Mouse (Mus musculus) liver, embryonic 16.5 days (tissue): ENCODE results near the gene Plekhg1. TPM values are rescaled to one million over a fixed set of nuclear protein-coding genes. Genes with fewer than 3 reads are reported as not detected.

Experiments
- ATAC-seq: fragments of 200-750 bp; cut with Nextera tagmentation; 2 replicates; pipeline ENCODE4 v1.8.0; 2017; ENCODE audit warnings: low read depth, mild to moderate bottlenecking, moderate number of reproducible peaks, moderate library complexity
- H3K27ac ChIP-seq: fragments of 300-500 bp; sonication (generic); 2 replicates; pipeline ENCODE4 v1.5.1; 2014; ENCODE audit warnings: mild to moderate bottlenecking, low read length
- H3K27me3 ChIP-seq: fragments of 300-500 bp; sonication (generic); 2 replicates; pipeline ENCODE4 v1.6.1; 2014; ENCODE audit warnings: low read depth, low read length, mixed read lengths; ENCODE audit not compliant: control insufficient read depth, insufficient read depth
- H3K36me3 ChIP-seq: fragments of 300-500 bp; sonication (generic); 2 replicates; pipeline ENCODE4 v1.6.1; 2014; ENCODE audit warnings: mild to moderate bottlenecking; ENCODE audit not compliant: control insufficient read depth, insufficient read depth
- H3K4me1 ChIP-seq: fragments of 300-500 bp; sonication (generic); 2 replicates; pipeline ENCODE4 v1.6.1; 2014; ENCODE audit warnings: low read depth, low read length, mixed read lengths; ENCODE audit not compliant: control insufficient read depth
- H3K4me2 ChIP-seq: fragments of 300-500 bp; sonication (generic); 2 replicates; pipeline ENCODE4 v1.6.1; 2014; ENCODE audit warnings: low read depth, low read length, mixed read lengths
- H3K4me3 ChIP-seq: fragments of 300-500 bp; sonication (generic); 2 replicates; pipeline ENCODE4 v1.5.1; 2014; ENCODE audit warnings: low read depth, mild to moderate bottlenecking, low read length
- H3K9ac ChIP-seq: fragments of 300-500 bp; sonication (generic); 2 replicates; pipeline ENCODE4 v1.6.1; 2014; ENCODE audit warnings: low read depth, low read length
- H3K9me3 ChIP-seq: fragments of 300-500 bp; sonication (generic); replicated peaks from 2 replicates; pipeline ENCODE4 v1.6.1; 2016; ENCODE audit warnings: low read length; ENCODE audit not compliant: control insufficient read depth
- WGBS: fragments of 180-500 bp; shearing (Covaris S2); extraction: QIAGEN DNeasy Blood & Tissue Kit; methylation state at CpG from one replicate; pipeline ENCODE4 v1.1.7; 2014; ENCODE audit not compliant: insufficient replicate concordance; 5-methylcytosine and 5-hydroxymethylcytosine counted together
- polyA plus RNA-seq: library from polyadenylated mRNA; unstranded; fragments of >200 nt; fragmentation: Nextera tagmentation; extraction: Ambion mirVana; gene quantifications from 2 replicates; pipeline ENCODE4 v1.2.1, GENCODE M21; 2015

Gene Plekhg1
- polyA plus RNA-seq, 1 experiment from 2014 or later: 2.2 TPM

DNA sequence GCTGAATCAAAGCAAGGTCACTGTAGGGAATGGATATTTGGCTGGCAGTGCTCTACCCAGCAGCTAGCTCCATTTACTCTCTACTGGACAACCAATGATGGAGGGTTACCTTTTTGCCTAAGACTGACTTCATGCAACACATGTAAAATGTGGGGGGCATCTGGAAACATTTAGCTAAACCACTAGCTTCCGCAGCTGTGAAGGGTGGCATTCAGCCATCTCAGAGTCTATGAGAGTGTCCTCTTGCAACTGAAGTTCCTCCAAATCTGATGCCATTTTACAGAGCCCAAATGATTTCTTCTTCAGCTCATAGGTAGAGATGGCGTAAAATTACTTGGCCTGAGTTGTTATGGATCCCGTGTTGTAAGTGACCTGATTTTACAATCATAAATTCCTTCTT is 67.8 kb downstream of the Plekhg1 start:
- H3K4me2 ChIP-seq: no peak overlapping the region

GRCm38 (mm10) chr10:3810476-3811273 is 70.5 kb downstream of the Plekhg1 start:
- H3K27me3 ChIP-seq: no peaks in the 10 kb centered on the region

More for the DNA sequence above, 67.8 kb downstream of the Plekhg1 start:
- Histone ChIP-seq H3K9ac (no peak overlapping the region), H3K4me1 (no peaks in the 10 kb centered on the region), H3K4me3 (no peak overlapping the region), H3K27ac (no peak overlapping the region), H3K9me3 (no peaks in the 10 kb centered on the region), H3K36me3 (no peaks in the 10 kb centered on the region), H3K27me3 (no peaks in the 10 kb centered on the region)
- ATAC-seq: no peak
- 72% methylated on average over 3 of the region's 3 CpGs for whole genome bisulfite sequencing

DNA sequence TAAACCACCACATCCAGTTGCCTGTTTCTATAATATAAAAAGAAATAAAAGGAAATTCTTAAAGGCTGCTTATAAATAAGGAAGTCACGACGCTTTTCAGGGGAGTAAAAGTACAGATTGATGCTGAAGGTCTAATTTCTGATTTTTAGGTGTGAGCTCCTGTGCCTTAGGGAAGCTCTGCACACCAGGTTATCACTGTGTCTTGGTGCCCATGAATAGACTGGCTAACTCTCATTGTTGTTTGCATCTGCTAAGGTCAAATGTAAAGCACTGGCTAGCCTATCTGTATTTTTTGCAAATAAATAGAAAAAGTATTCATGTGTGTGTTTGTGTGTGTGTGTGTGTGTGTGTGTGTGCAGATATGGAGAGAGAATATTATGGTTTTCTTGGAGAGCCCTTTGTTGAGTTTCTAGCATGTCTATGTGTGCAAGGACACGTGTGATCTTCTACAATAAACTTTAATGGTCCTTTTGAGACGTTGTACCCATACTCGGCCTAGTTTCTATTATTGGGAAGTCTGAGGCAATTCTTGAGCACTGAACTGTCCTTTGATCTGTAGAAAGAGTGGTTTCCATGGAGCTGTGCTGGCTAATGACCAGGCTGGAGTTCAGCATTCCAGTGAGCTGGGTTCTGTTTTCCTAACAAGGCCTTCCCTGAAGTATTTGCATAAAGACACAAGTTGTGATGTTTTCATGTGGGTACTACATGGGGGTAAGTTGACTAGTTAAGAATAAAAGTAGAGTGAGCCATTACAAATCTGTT is 79.0 kb downstream of the Plekhg1 start:
- Histone ChIP-seq H3K4me3 (no peak overlapping the region), H3K4me2 (no peak overlapping the region), H3K27me3 (no peaks in the 10 kb centered on the region), H3K36me3 (no peaks in the 10 kb centered on the region), H3K9ac (no peak overlapping the region), H3K27ac (no peak overlapping the region), H3K4me1 (no peaks in the 10 kb centered on the region), H3K9me3 (no peaks in the 10 kb centered on the region)
- peak; percentile 56; the same call in 1 of the 2 replicates for ATAC-seq
- WGBS: 45% methylated on average over 5 of the region's 5 CpGs

More at GRCm38 (mm10) chr10:3810476-3811273, 70.5 kb downstream of the Plekhg1 start:
- H3K36me3 ChIP-seq: no peaks in the 10 kb centered on the region
- WGBS: 32% methylated on average over 10 of the region's 10 CpGs
- H3K4me2 ChIP-seq: no peak overlapping the region
- H3K4me3 ChIP-seq: no peak overlapping the region
- no peak overlapping the region for H3K27ac ChIP-seq
- no peaks in the 10 kb centered on the region for H3K4me1 ChIP-seq
- no peaks in the 10 kb centered on the region for H3K9me3 ChIP-seq
- no peak overlapping the region for H3K9ac ChIP-seq
- ATAC-seq: 0 out of 2 replicates have a peak, but pooled peaks have one; percentile 19

DNA sequence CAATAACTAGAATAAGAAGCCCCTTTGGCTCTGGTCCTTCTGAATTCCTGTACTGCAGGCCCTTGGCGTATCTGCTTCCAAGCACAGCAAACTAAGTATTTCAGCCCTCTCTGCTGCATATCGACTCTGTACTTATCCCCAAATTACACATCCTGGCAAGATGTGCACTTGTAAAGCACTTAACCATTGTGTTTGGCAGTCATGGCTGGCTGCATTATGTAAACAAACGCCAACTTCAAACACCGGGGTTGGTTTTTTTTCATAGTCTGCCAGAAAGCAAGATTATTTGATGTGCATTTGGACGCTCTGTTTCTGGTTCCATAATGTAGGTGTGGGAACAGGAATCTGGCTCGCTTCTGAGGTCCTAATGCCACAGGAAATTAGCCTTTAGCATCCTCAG is 83.7 kb downstream of the Plekhg1 start:
- H3K27me3 ChIP-seq: no peaks in the 10 kb centered on the region
- H3K36me3 ChIP-seq: no peaks in the 10 kb centered on the region
- H3K9ac ChIP-seq: no peak overlapping the region
- no peaks in the 10 kb centered on the region for H3K9me3 ChIP-seq
- no peak overlapping the region for H3K4me2 ChIP-seq
- H3K4me1 ChIP-seq: no peaks in the 10 kb centered on the region
- WGBS: 59% methylated on average over 6 of the region's 6 CpGs
- no peak overlapping the region for H3K27ac ChIP-seq
- H3K4me3 ChIP-seq: no peak overlapping the region
- no peak for ATAC-seq

GRCm38 (mm10) chr10:3826043-3826442 is 85.9 kb downstream of the Plekhg1 start:
- WGBS: 67% methylated on average over 6 of the region's 6 CpGs
- Histone ChIP-seq H3K4me1 (no peaks in the 10 kb centered on the region), H3K9me3 (no peaks in the 10 kb centered on the region), H3K27me3 (no peaks in the 10 kb centered on the region), H3K36me3 (no peaks in the 10 kb centered on the region), H3K4me2 (no peak overlapping the region), H3K4me3 (no peak overlapping the region), H3K9ac (no peak overlapping the region), H3K27ac (no peak overlapping the region)
- ATAC-seq: no peak

GRCm38 (mm10) chr10:3827368-3827767 is 87.2 kb downstream of the Plekhg1 start:
- no peak overlapping the region for H3K9ac ChIP-seq
- no peak overlapping the region for H3K27ac ChIP-seq
- no peak overlapping the region for H3K4me3 ChIP-seq
- H3K4me1 ChIP-seq: no peaks in the 10 kb centered on the region
- no peaks in the 10 kb centered on the region for H3K36me3 ChIP-seq
- no peaks in the 10 kb centered on the region for H3K27me3 ChIP-seq
- no peak overlapping the region for H3K4me2 ChIP-seq
- H3K9me3 ChIP-seq: no peaks in the 10 kb centered on the region
- ATAC-seq: no peak
- WGBS: 78% methylated on average over 1 of the region's 1 CpGs

- Histone ChIP-seq H3K27me3 (no peaks in the 10 kb centered on the region), H3K4me1 (no peaks in the 10 kb centered on the region), H3K4me2 (no peak overlapping the region), H3K9ac (no peak overlapping the region), H3K9me3 (no peaks in the 10 kb centered on the region), H3K27ac (no peak overlapping the region), H3K36me3 (no peaks in the 10 kb centered on the region), H3K4me3 (no peak overlapping the region)
- 37% methylated on average over 5 of the region's 5 CpGs for WGBS
- no peak for ATAC-seq
Observed at GRCm38 (mm10) chr10:3829472-3829871, 89.3 kb downstream of the Plekhg1 start.

DNA sequence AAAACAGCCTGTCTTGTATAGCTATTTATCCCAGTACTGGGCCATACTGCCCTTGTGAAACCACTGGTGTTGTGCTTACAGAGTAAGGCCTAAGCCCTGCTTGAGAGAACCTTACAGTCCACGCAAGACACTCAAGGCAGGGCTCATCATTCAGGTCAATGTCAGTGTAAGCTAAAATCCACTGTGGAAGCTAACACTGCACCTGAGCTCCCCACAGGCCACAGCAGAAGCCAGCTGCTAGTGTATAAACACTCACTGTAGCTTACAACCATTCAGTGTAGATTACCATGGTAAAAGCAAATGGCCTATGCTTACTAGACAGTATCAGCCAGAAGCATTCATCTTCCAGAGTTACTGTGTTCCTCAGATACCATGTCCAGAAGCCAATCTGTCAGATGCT is 90.5 kb downstream of the Plekhg1 start:
- 59% methylated on average over 1 of the region's 1 CpGs for WGBS
- H3K36me3 ChIP-seq: no peaks in the 10 kb centered on the region
- no peak overlapping the region for H3K9ac ChIP-seq
- H3K27ac ChIP-seq: no peak overlapping the region
- no peak overlapping the region for H3K4me3 ChIP-seq
- H3K4me1 ChIP-seq: no peaks in the 10 kb centered on the region
- no peaks in the 10 kb centered on the region for H3K27me3 ChIP-seq
- ATAC-seq: no peak
- H3K4me2 ChIP-seq: no peak overlapping the region
- H3K9me3 ChIP-seq: no peaks in the 10 kb centered on the region
